Mouse (Mus musculus): ENCODE data around the gene Jazf1. TPM values are rescaled to one million over a fixed set of nuclear protein-coding genes. Genes with fewer than 3 reads are reported as not detected.

The Jazf1 gene
- polyA plus RNA-seq, 1 experiment from 2014 or later: 13.9 TPM

GRCm38 (mm10) chr6:52843027-52843426 is 225.4 kb downstream of the Jazf1 start:
- ATAC-seq (replicated peaks; ENCODE audit: insufficient number of reproducible peaks, insufficient read depth, low FRiP score, low read depth): no peak
- no peak overlapping the region for H3K27ac ChIP-seq

GRCm38 (mm10) chr6:52842598-52842997 is 225.8 kb downstream of the Jazf1 start:
- Histone ChIP-seq H3K9ac (no peak overlapping the region), H3K27ac (no peak overlapping the region), H3K27me3 (no peaks in the 10 kb centered on the region), H3K36me3 (no peaks in the 10 kb centered on the region), H3K4me3 (no peak overlapping the region), H3K9me3 (replicated peaks) (no peaks in the 10 kb centered on the region), H3K4me1 (replicated peaks) (peaks cover 24% of the 10 kb centered on the region), H3K4me2 (no peak overlapping the region)
- ATAC-seq (replicated peaks; ENCODE audit: insufficient number of reproducible peaks, insufficient read depth, low FRiP score, low read depth): no peak
- WGBS: 74% methylated on average over 6 of the region's 6 CpGs

More at GRCm38 (mm10) chr6:52843027-52843426, 225.4 kb downstream of the Jazf1 start:
- Histone ChIP-seq H3K27me3 (no peaks in the 10 kb centered on the region), H3K4me1 (replicated peaks) (peaks cover 24% of the 10 kb centered on the region), H3K4me3 (no peak overlapping the region), H3K4me2 (no peak overlapping the region), H3K9ac (no peak overlapping the region), H3K9me3 (replicated peaks) (no peaks in the 10 kb centered on the region), H3K36me3 (no peaks in the 10 kb centered on the region)
- WGBS: 54% methylated on average over 4 of the region's 4 CpGs

- ATAC-seq (replicated peaks; ENCODE audit: insufficient number of reproducible peaks, insufficient read depth, low FRiP score, low read depth): no peak
- no peak overlapping the region for H3K4me3 ChIP-seq
- H3K27ac ChIP-seq: no peak overlapping the region
- peaks cover 24% of the 10 kb centered on the region for H3K4me1 ChIP-seq (replicated peaks)
- no peaks in the 10 kb centered on the region for H3K9me3 ChIP-seq (replicated peaks)
- H3K36me3 ChIP-seq: no peaks in the 10 kb centered on the region
- H3K4me2 ChIP-seq: 0 out of 2 replicates have a peak overlapping the region, but pooled peaks have one; percentile 17
- 64% methylated on average over 2 of the region's 2 CpGs for WGBS
- H3K27me3 ChIP-seq: no peaks in the 10 kb centered on the region
- no peak overlapping the region for H3K9ac ChIP-seq
Measured at GRCm38 (mm10) chr6:52841611-52842010, 226.8 kb downstream of the Jazf1 start.

GRCm38 (mm10) chr6:52840589-52841044 is 227.8 kb downstream of the Jazf1 start:
- H3K4me3 ChIP-seq: no peak overlapping the region
- 16% methylated on average over 9 of the region's 9 CpGs for WGBS
- H3K36me3 ChIP-seq: no peaks in the 10 kb centered on the region
- no peaks in the 10 kb centered on the region for H3K27me3 ChIP-seq
- H3K4me2 ChIP-seq: peak overlapping the region; percentile 17; the same call in 1 of the 2 replicates
- H3K27ac ChIP-seq: peak overlapping the region; percentile 41; the same call in 1 of the 2 replicates
- H3K9me3 ChIP-seq (replicated peaks): no peaks in the 10 kb centered on the region
- H3K4me1 ChIP-seq (replicated peaks): peaks cover 22% of the 10 kb centered on the region
- no peak overlapping the region for H3K9ac ChIP-seq
- no peak for ATAC-seq (replicated peaks; ENCODE audit: insufficient number of reproducible peaks, insufficient read depth, low FRiP score, low read depth)

- no peak overlapping the region for H3K4me3 ChIP-seq
- 3% methylated on average over 8 of the region's 8 CpGs for WGBS
- no peaks in the 10 kb centered on the region for H3K9me3 ChIP-seq (replicated peaks)
- H3K36me3 ChIP-seq: no peaks in the 10 kb centered on the region
- H3K4me1 ChIP-seq (replicated peaks): peaks cover 22% of the 10 kb centered on the region
- no peak overlapping the region for H3K9ac ChIP-seq
- H3K27ac ChIP-seq: no peak overlapping the region
- no peak for ATAC-seq (replicated peaks; ENCODE audit: insufficient number of reproducible peaks, insufficient read depth, low FRiP score, low read depth)
- H3K4me2 ChIP-seq: peak overlapping the region; percentile 31; the same call in 1 of the 2 replicates
- H3K27me3 ChIP-seq: no peaks in the 10 kb centered on the region
Measured at GRCm38 (mm10) chr6:52838691-52839090, 229.7 kb downstream of the Jazf1 start.

GRCm38 (mm10) chr6:52837792-52838191 is 230.6 kb downstream of the Jazf1 start:
- H3K36me3 ChIP-seq: no peaks in the 10 kb centered on the region
- no peaks in the 10 kb centered on the region for H3K27me3 ChIP-seq
- ATAC-seq (replicated peaks; ENCODE audit: insufficient number of reproducible peaks, insufficient read depth, low FRiP score, low read depth): no peak
- WGBS: 78% methylated on average over 4 of the region's 4 CpGs
- peaks cover 22% of the 10 kb centered on the region for H3K4me1 ChIP-seq (replicated peaks)
- H3K4me2 ChIP-seq: no peak overlapping the region
- no peak overlapping the region for H3K4me3 ChIP-seq
- no peak overlapping the region for H3K9ac ChIP-seq
- no peak overlapping the region for H3K27ac ChIP-seq
- no peaks in the 10 kb centered on the region for H3K9me3 ChIP-seq (replicated peaks)

GRCm38 (mm10) chr6:52836201-52836950 is 232.1 kb downstream of the Jazf1 start:
- Histone ChIP-seq H3K4me1 (replicated peaks) (peaks cover 18% of the 10 kb centered on the region), H3K9ac (no peak overlapping the region), H3K4me3 (no peak overlapping the region), H3K27me3 (no peaks in the 10 kb centered on the region), H3K36me3 (no peaks in the 10 kb centered on the region), H3K4me2 (no peak overlapping the region), H3K9me3 (replicated peaks) (no peaks in the 10 kb centered on the region), H3K27ac (no peak overlapping the region)
- ATAC-seq (replicated peaks; ENCODE audit: insufficient number of reproducible peaks, insufficient read depth, low FRiP score, low read depth): no peak
- 68% methylated on average over 15 of the region's 15 CpGs for WGBS

- no peaks in the 10 kb centered on the region for H3K9me3 ChIP-seq (replicated peaks)
- ATAC-seq (replicated peaks; ENCODE audit: insufficient number of reproducible peaks, insufficient read depth, low FRiP score, low read depth): no peak
- H3K36me3 ChIP-seq: no peaks in the 10 kb centered on the region
- no peak overlapping the region for H3K9ac ChIP-seq
- no peaks in the 10 kb centered on the region for H3K27me3 ChIP-seq
- H3K4me2 ChIP-seq: no peak overlapping the region
- H3K4me1 ChIP-seq (replicated peaks): 0 out of 2 replicates have a peak, but pooled peaks cover 3% of the 10 kb centered on the region
- no peak overlapping the region for H3K4me3 ChIP-seq
- WGBS: 89% methylated on average over 2 of the region's 2 CpGs
- no peak overlapping the region for H3K27ac ChIP-seq
Measured at GRCm38 (mm10) chr6:52827752-52828277, 240.6 kb downstream of the Jazf1 start.

GRCm38 (mm10) chr6:52825535-52825934 is 242.9 kb downstream of the Jazf1 start:
- Histone ChIP-seq H3K27me3 (no peaks in the 10 kb centered on the region), H3K27ac (no peak overlapping the region), H3K9me3 (replicated peaks) (no peaks in the 10 kb centered on the region), H3K4me3 (no peak overlapping the region), H3K36me3 (no peaks in the 10 kb centered on the region), H3K4me2 (no peak overlapping the region), H3K9ac (no peak overlapping the region), H3K4me1 (replicated peaks) (0 out of 2 replicates have a peak, but pooled peaks cover 3% of the 10 kb centered on the region)
- no peak for ATAC-seq (replicated peaks; ENCODE audit: insufficient number of reproducible peaks, insufficient read depth, low FRiP score, low read depth)
- 63% methylated on average over 5 of the region's 5 CpGs for WGBS

GRCm38 (mm10) chr6:52824977-52825482 is 243.4 kb downstream of the Jazf1 start:
- Histone ChIP-seq H3K36me3 (no peaks in the 10 kb centered on the region), H3K4me2 (no peak overlapping the region), H3K4me3 (no peak overlapping the region), H3K9ac (no peak overlapping the region), H3K27me3 (no peaks in the 10 kb centered on the region), H3K9me3 (replicated peaks) (no peaks in the 10 kb centered on the region), H3K27ac (no peak overlapping the region), H3K4me1 (replicated peaks) (0 out of 2 replicates have a peak, but pooled peaks cover 3% of the 10 kb centered on the region)
- WGBS: 82% methylated on average over 3 of the region's 3 CpGs
- no peak for ATAC-seq (replicated peaks; ENCODE audit: insufficient number of reproducible peaks, insufficient read depth, low FRiP score, low read depth)

GRCm38 (mm10) chr6:52823064-52823463 is 245.4 kb downstream of the Jazf1 start:
- 82% methylated on average over 7 of the region's 7 CpGs for WGBS
- H3K4me2 ChIP-seq: no peak overlapping the region
- H3K9me3 ChIP-seq (replicated peaks): no peaks in the 10 kb centered on the region
- no peak overlapping the region for H3K27ac ChIP-seq
- H3K4me1 ChIP-seq (replicated peaks): 0 out of 2 replicates have a peak, but pooled peaks cover 3% of the 10 kb centered on the region
- H3K4me3 ChIP-seq: no peak overlapping the region
- H3K27me3 ChIP-seq: no peaks in the 10 kb centered on the region
- no peaks in the 10 kb centered on the region for H3K36me3 ChIP-seq
- no peak for ATAC-seq (replicated peaks; ENCODE audit: insufficient number of reproducible peaks, insufficient read depth, low FRiP score, low read depth)
- no peak overlapping the region for H3K9ac ChIP-seq

All from heart, embryonic 15.5 days (tissue).